Mouse (Mus musculus): ENCODE results near the gene Os9.
"Not testable (repeated sequence)": the region's sequence is repeated elsewhere in the genome, so short reads cannot be mapped to it uniquely, and the experiment has no call there.

Gene Os9

GRCm38 (mm10) chr10:127145303-127145702 is 24.4 kb upstream of the Os9 start:
- DNase-seq (ENCODE audit: low spot score in 2 of 2) = no peak

GRCm38 (mm10) chr10:127144536-127144935 is 23.6 kb upstream of the Os9 start:
- no peak for DNase-seq (ENCODE audit: low spot score in 2 of 2)

- no peak for DNase-seq (ENCODE audit: low spot score in 2 of 2)
Measured at GRCm38 (mm10) chr10:127143228-127143627, 22.3 kb upstream of the Os9 start.

DNA sequence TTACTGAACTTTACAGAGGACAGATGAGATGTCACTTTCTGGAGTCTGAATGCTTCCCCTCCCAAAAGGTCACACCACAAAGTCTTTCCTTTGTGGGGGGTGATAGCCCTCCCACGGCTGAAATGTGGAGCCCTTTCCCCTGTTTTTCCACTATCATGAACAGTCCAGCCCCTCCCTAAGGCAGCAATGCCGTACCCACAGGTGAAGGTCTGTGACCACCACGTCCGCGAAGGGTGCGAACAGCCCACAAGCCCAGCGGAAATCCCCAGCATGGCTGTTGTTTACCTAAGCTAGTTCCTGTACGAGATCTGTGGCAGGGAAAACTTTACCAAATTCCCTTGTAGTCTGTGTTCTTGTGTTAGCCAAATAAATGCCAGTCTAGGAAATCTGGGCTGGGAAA is 20.6 kb upstream of the Os9 start:
- no peak for DNase-seq (ENCODE audit: low spot score in 2 of 2)

GRCm38 (mm10) chr10:127140971-127141370 is 20.0 kb upstream of the Os9 start:
- DNase-seq (ENCODE audit: low spot score in 2 of 2) = no peak

DNA sequence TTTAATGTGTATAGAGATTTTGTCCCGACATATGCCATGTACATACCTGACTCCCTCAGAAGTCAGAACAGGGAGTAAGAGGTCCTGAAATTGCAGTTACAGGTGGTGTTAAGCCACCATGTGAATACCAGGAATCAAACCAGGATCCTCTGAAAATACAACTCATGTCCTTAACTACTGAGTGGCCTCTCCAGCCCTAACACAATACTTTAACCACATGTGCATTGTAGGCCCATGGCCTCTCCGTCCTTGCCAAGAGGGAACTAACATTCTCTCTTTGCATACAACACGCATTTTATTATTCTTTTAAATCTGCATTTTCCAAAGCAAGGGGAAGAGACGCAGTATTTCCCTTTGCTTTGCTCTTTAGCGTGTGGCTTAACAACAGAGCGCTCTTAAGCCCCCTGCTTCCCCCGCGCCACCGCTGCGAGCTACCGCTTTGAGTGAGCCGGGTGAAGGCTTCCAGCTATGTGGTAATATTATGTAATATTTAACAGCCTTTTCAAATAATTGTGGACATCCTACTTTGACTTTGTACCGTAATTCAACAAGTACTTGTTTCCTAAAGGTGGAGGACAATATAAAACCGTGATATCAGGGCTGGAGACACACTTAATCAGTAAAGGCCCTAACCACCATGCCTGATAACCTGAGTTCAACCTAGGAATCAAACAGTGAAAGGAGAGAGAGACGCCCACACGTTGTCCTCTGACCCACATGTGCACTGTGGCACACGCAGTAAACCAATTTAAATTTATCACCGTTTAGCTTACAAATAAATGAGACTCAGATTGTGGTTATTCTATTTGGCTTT is 17.6 kb upstream of the Os9 start:
- DNase-seq (ENCODE audit: low spot score in 2 of 2) = no peak

- no peak for DNase-seq (ENCODE audit: low spot score in 2 of 2)
Measured at GRCm38 (mm10) chr10:127137896-127138295, 17.0 kb upstream of the Os9 start.

GRCm38 (mm10) chr10:127136510-127136909 is 15.6 kb upstream of the Os9 start:
- no peak for DNase-seq (ENCODE audit: low spot score in 2 of 2)

GRCm38 (mm10) chr10:127135118-127135836 is 14.3 kb upstream of the Os9 start:
- DNase-seq (ENCODE audit: low spot score in 2 of 2) = no peak

- DNase-seq (ENCODE audit: low spot score in 2 of 2) = not testable (repeated sequence)
Measured at GRCm38 (mm10) chr10:127134394-127135035, 13.6 kb upstream of the Os9 start.

GRCm38 (mm10) chr10:127132469-127132868 is 11.5 kb upstream of the Os9 start:
- DNase-seq (ENCODE audit: low spot score in 2 of 2) = no peak

- no peak for DNase-seq (ENCODE audit: low spot score in 2 of 2)
Measured at GRCm38 (mm10) chr10:127129431-127129830, 8.5 kb upstream of the Os9 start.

DNA sequence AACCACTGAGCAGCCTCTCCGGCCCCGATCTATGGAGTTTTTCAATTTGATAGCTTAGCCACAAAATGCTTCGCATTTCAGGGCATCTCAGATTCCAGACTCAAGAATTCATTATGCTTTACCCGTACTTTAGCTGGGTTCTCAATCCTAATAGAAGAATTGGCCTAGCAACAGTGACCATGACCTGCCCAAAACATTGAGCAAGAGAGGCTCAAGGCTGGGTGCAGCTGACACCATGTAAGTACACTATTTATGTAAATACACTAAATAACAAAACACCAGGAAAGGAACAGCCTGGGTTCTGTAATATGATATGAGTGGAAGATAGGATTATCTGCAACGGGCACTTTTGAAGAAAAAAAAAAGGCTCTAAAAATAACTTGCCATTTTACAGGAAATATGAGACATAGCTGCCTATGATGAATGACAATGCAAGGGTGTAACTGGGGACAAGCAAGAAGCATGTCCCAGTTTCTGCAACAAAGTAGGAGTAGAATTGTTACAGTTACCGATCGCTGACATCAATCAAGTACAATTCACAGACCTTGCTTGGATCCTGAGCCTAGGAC is 6.9 kb upstream of the Os9 start:
- no peak for DNase-seq (ENCODE audit: low spot score in 2 of 2)

- DNase-seq (ENCODE audit: low spot score in 2 of 2) = no peak
Measured at GRCm38 (mm10) chr10:127126579-127126978, 5.6 kb upstream of the Os9 start.

DNA sequence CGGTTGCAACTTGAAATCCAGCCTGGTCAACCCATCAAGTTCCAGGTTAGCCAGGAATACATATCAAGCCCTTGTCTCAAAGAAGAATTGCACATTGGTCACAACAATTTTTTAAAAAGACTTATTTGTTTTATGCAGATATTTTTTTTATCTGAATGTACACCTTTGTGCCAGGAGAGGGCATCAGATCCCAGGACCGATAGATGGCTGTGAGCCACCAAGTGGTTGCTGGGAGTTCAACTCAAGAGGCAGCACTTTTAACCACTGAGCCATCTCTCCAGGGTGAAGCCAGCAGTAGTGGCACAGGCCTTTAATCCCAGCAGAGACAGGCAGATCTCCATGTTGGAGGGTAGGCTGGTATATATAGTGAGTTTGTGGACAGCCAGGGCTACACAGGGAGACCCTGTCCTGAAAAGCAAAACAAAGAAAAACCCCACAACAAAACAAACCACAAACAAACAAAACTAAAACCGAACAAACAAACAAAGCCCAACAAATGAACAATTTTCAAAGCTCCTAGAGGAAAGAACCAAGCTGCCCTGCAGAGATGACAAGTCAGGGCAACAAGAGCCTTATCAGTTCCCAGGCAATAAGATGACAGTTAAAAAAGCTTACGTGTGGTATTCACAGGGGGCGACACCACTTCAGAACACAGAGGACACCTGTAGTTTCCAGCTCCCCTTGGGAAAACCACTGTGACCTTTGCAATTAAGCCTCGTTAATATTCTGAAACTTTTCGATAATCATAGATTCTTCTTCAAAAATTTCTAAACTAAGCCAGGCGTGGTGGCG is 4.5 kb upstream of the Os9 start:
- DNase-seq (ENCODE audit: low spot score in 2 of 2) = no peak

DNA sequence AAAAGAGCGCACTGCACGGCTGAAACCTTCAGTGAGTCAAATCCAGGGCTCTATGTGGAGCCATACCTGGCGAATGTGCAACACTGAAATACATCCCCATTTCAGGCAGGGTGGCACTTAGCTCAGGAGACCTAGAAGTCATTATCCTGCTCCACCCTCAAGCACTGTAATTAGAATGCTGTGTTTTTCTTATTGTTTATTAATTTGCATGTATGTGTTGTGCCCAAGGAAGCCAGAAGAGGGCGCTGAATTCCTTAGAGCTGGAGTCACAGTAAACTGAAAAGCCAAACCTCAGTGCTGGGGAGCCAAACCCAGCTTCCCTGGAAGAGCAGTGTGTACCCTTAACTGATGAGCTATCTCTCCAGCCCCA is 2.5 kb upstream of the Os9 start:
- DNase-seq (ENCODE audit: low spot score in 2 of 2) = no peak

DNA sequence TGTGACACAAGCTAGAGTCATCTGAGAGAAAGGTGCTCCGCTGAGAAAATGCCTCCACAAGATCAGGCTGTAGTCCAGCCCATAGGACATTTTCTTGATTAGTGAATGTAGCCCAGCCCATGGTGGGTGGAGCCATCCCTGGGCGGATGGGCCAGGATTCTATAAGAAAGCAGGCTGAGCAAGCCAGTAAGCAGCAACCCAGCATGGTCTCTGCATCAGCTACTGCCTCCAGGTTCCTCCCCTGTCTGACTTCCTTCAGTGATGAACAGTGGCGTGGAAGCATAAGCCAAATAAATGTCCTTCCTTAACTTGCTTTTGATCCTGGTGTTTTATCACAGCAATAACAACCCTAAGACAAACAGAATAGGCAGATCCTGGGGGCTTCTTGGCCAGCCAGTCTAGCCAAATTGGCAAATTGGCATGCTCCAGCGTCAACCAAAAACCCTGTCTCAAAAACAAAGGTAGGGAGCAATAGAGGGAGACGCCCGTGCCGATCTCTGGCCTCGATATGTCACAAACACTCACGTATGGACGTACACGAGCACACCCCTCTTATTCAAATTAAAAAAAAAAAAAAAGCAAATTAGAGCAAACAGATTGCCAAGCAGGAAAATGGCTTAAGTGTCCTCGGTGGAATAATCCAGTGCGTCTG is 2.0 kb upstream of the Os9 start:
- DNase-seq (ENCODE audit: low spot score in 2 of 2) = no peak

GRCm38 (mm10) chr10:127122018-127122417 is 1.1 kb upstream of the Os9 start:
- DNase-seq (ENCODE audit: low spot score in 2 of 2) = no peak

- DNase-seq (ENCODE audit: low spot score in 2 of 2) = no peak
Measured at GRCm38 (mm10) chr10:127120301-127121065, 448 bp downstream of the Os9 start.

DNA sequence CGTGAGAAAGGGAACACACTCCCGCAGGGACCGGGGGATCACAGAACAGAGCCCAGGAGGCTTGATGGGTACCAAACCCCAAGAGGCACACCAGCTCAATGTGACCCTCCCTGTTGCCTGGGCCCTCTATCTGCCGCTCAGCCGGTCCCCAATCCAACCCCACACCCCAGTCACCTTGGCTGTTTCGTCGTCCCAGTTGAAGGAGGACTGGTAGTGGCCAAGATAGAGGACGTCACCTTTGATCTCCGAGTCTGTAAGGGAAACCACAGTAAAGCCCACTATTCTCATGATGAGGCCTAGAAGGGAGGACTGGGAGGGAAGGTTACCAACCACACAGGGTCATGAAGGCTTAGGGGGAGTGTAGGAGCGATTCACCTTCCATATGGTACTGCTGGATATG is 1.7 kb downstream of the Os9 start:
- DNase-seq (ENCODE audit: low spot score in 2 of 2) = no peak
